Comparison of ENCODE assay signal across 10 mouse cellular contexts in genomic region chr5:87333584-87333983, GRCm38 (mm10). TPM values are rescaled to one million over a fixed set of nuclear protein-coding genes. Genes with fewer than 3 reads are reported as not detected.
DNase-seq lines count a peak whose midpoint lies in the region; ATAC-seq lines count a peak whose summit lies in the region.
"Had no signal": no experiment of that assay in that cellular context is flagged by ENCODE, and none has a peak within 500 bp of the region (broad histone marks: within the 10 kb centered on the region; RNA-seq: fewer than 3 reads in every experiment).

No protein-coding gene starts in this region.

- 71% methylated on average over 3 of the region's 3 CpGs for WGBS in midbrain, embryonic 16.5 days

- no peaks in the 10 kb centered on the region for H3K9me3 ChIP-seq in midbrain, embryonic 16.5 days (replicated peaks; ENCODE audit: control insufficient read depth, low read length, poor library complexity, severe bottlenecking)

- H3K4me3 ChIP-seq in midbrain, embryonic 16.5 days (ENCODE audit: low read depth, low read length), result no peak overlapping the region

- H3K27me3 ChIP-seq in midbrain, embryonic 16.5 days (ENCODE audit: control insufficient read depth, insufficient read depth, low read depth, low read length), result no peaks in the 10 kb centered on the region

- H3K4me2 ChIP-seq in midbrain, embryonic 16.5 days (ENCODE audit: low read length), result no peak overlapping the region

- H3K9ac ChIP-seq in midbrain, embryonic 16.5 days (ENCODE audit: low read depth, low read length), result no peak overlapping the region
- H3K9ac ChIP-seq: liver, embryonic 14.5 days had no signal

- peak; percentile 8 for DNase-seq in layer of hippocampus, adult 11-12 months (ENCODE audit: low spot score)
- DNase-seq in layer of hippocampus, postnatal 36 days, result no peak
- DNase-seq in 3T3-L1 (ENCODE audit: low read depth, low spot score), result peak; percentile 42
- peak; percentile 49 for DNase-seq in A20 (ENCODE audit: low read depth, low spot score)
- peak; percentile 12 for DNase-seq in embryo, embryonic 9.5 days (ENCODE audit: extremely low spot score)
- DNase-seq in thymus, postnatal 36 days, result no peak
- DNase-seq: gastrocnemius, postnatal 36 days had no signal

- ATAC-seq in midbrain, embryonic 16.5 days, result no peak

- H3K27ac ChIP-seq in midbrain, embryonic 16.5 days (ENCODE audit: low read length), result no peak overlapping the region
- H3K27ac ChIP-seq: liver, embryonic 14.5 days had no signal

- no peaks in the 10 kb centered on the region for H3K36me3 ChIP-seq in midbrain, embryonic 16.5 days (ENCODE audit: control insufficient read depth, insufficient read depth, low read length)

- H3K4me1 ChIP-seq in midbrain, embryonic 16.5 days (ENCODE audit: control insufficient read depth, insufficient read depth, low read length), result no peaks in the 10 kb centered on the region

RNA-seq across cellular contexts. Expression of gene Ugt2a3, which starts 3.4 kb away (rescaled TPM):
- total RNA-seq in layer of hippocampus, postnatal 36 days (2021), result not detected
- polyA plus RNA-seq in midbrain, embryonic 16.5 days (2015; fragmentation: Nextera tagmentation; extraction: Ambion mirVana), result not detected in 2 replicates
- total RNA-seq: common myeloid progenitor, adult 5-6 weeks; gastrocnemius, postnatal 36 days had no signal
- polyA plus RNA-seq: liver, embryonic 14.5 days had no signal

Comparison
In these comparisons a context has a peak if more than half of its experiments do, and no peak if none do; other contexts are left out.
1. DNase-seq: peak in layer of hippocampus, adult 11-12 months (single experiment), 3T3-L1 (single experiment), A20 (single experiment) and embryo, embryonic 9.5 days (single experiment); none in layer of hippocampus, postnatal 36 days (0 of 2) and thymus, postnatal 36 days (0 of 2).